Mouse (Mus musculus) CD4-positive naive resting alpha-beta T cell, adult 76 days (primary cell): ENCODE results near the gene Cd24a. TPM values are rescaled to one million over a fixed set of nuclear protein-coding genes. Genes with fewer than 3 reads are reported as not detected.

Experiments
- total RNA-seq: library from RNA; stranded (reverse); gene quantifications from one replicate; pipeline ENCODE4 v1.2.4, GENCODE M21; 2023

The Cd24a gene
- 63.2 TPM for total RNA-seq

GRCm38 (mm10) chr10:43577997-43578331 is at the start of gene Cd24a:
Gene Cd24a, plus strand, starts transcription at chr10:43578284.

GRCm38 (mm10) chr10:43540442-43541152 is 37.5 kb upstream of the Cd24a start, which contains the start of gene 1700021F05Rik:
Gene 1700021F05Rik, minus strand, starts transcription at chr10:43540994.

Other genes with a start within 250 kb of the Cd24a start
- 14.5 TPM for gene Bend3, start 99.5 kb upstream of the Cd24a start, total RNA-seq
- gene Gm9803, start 54.2 kb upstream of the Cd24a start, total RNA-seq: not detected
- 17.2 TPM for gene 1700021F05Rik, start 37.3 kb upstream of the Cd24a start, total RNA-seq